Mouse (Mus musculus) small intestine, adult 2 months (tissue): Measurements from ENCODE around the gene Krt35.

ENCODE experiments used
- CTCF ChIP-seq: fragments of 200-500 bp; IDR thresholded peaks from 2 replicates; pipeline ENCODE4 v1.5.1; 2012; ENCODE audit warnings: low read depth, mild to moderate bottlenecking, control low read depth, inconsistent platforms, low read length, moderate library complexity, mixed read lengths; ENCODE audit not compliant: insufficient replicate concordance, insufficient read length; ENCODE audit errors: extremely low read depth
- POLR2A ChIP-seq: fragments of 200-500 bp; IDR thresholded peaks from 2 replicates; pipeline ENCODE4 v1.6.1; 2012; ENCODE audit warnings: low read depth, mild to moderate bottlenecking, control low read depth, inconsistent platforms, low read length, moderate library complexity

GRCm38 (mm10) chr11:100073873-100074272 is 22.2 kb downstream of the Krt35 start:
- TF ChIP-seq CTCF (no peak), POLR2A (no peak)
